Mouse (Mus musculus) midbrain, embryonic 11.5 days (tissue): ENCODE measurements around the gene Hspb7. TPM values are rescaled to one million over a fixed set of nuclear protein-coding genes. Genes with fewer than 3 reads are reported as not detected.

ENCODE experiments used
- ATAC-seq: fragments of 200-750 bp; cut with Nextera tagmentation; 2 replicates; pipeline ENCODE4 v1.8.0; 2017; ENCODE audit warnings: moderate TSS enrichment, moderate library complexity; ENCODE audit not compliant: low FRiP score
- DNase-seq: peaks from one replicate; pipeline ENCODE4 v3.0.0; 2015; ENCODE audit warnings: low spot score; ENCODE audit errors: missing footprints
- H3K27ac ChIP-seq: fragments of 300-500 bp; sonication (generic); 2 replicates; pipeline ENCODE4 v1.5.1; 2014; ENCODE audit warnings: low read depth, low read length
- H3K27me3 ChIP-seq: fragments of 300-500 bp; sonication (generic); 2 replicates; pipeline ENCODE4 v1.6.1; 2014; ENCODE audit warnings: mild to moderate bottlenecking, low read length, moderate library complexity, mixed read lengths; ENCODE audit not compliant: control insufficient read depth, insufficient read depth
- H3K36me3 ChIP-seq: fragments of 300-500 bp; sonication (generic); 2 replicates; pipeline ENCODE4 v1.6.1; 2014; ENCODE audit warnings: mild to moderate bottlenecking, low read length, moderate library complexity, mixed read lengths; ENCODE audit not compliant: control insufficient read depth, insufficient read depth
- H3K4me1 ChIP-seq: fragments of 300-500 bp; sonication (generic); 2 replicates; pipeline ENCODE4 v1.6.1; 2014; ENCODE audit warnings: low read length; ENCODE audit not compliant: control insufficient read depth, insufficient read depth
- H3K4me2 ChIP-seq: fragments of 300-500 bp; sonication (generic); 2 replicates; pipeline ENCODE4 v1.6.1; 2014; ENCODE audit warnings: mild to moderate bottlenecking, moderate library complexity
- H3K4me3 ChIP-seq: fragments of 300-500 bp; sonication (generic); 2 replicates; pipeline ENCODE4 v1.5.1; 2014; ENCODE audit warnings: low read depth, low read length
- H3K9ac ChIP-seq: fragments of 300-500 bp; sonication (generic); 2 replicates; pipeline ENCODE4 v1.6.1; 2014; ENCODE audit warnings: low read length
- H3K9me3 ChIP-seq: fragments of 300-500 bp; sonication (generic); 2 replicates; pipeline ENCODE4 v1.6.1; 2016; ENCODE audit warnings: low read length; ENCODE audit not compliant: control insufficient read depth
- WGBS: fragments of 180-500 bp; shearing (Covaris S2); extraction: QIAGEN DNeasy Blood & Tissue Kit; methylation state at CpG from one replicate; pipeline ENCODE4 v1.1.7; 2014; 5-methylcytosine and 5-hydroxymethylcytosine counted together
- polyA plus RNA-seq: library from polyadenylated mRNA; unstranded; fragments of >200 nt; fragmentation: Nextera tagmentation; extraction: Ambion mirVana; gene quantifications from 2 replicates; pipeline ENCODE4 v1.2.1, GENCODE M21; 2014

The Hspb7 gene
- polyA plus RNA-seq, result not detected in 2 replicates

DNA sequence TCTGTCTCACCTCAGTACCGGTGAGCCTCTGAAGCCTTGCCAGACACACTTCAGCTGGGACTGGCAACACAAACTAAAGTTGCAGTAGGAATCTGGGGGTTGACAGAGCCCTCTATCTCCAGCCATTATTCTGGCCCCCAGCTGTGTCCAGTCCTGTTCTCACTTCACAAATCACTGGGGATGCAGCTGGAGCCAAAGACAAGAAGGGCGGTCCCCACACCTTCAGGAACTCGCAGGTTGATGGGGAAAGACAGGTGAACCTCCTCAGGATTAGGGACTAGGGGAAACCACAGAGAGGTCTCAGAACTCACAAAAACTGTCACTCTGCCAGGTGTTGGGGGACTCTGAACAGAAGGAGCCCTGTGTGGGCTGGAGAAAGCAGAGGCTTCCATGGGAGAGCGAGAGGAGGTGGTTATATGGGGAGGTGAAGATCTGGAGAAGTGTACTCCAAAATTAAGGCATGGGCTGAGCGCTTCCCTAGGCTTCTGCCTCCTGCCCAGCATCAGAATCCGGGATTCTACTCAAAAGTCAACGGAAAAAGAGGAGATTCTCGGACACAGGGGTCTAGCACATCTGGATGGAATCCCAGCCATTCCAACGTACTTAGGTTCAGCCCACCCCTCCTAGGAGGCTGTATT lies at the start of gene Hspb7:
TSS of gene Hspb7 (plus strand) at position 588 of the 638 bp plus-strand sequence.
- no peak for DNase-seq
- H3K9me3 ChIP-seq, result no peaks in the 10 kb centered on the region
- 69% methylated on average over 9 of the region's 9 CpGs for WGBS
- no peak within 1 kb of the TSS for H3K27ac ChIP-seq
- H3K4me2 ChIP-seq, result no peak within 1 kb of the TSS
- no peak for ATAC-seq
- H3K27me3 ChIP-seq, result peaks cover 3% of the 10 kb centered on the region
- no peaks in the 10 kb centered on the region for H3K36me3 ChIP-seq
- no peaks in the 10 kb centered on the region for H3K4me1 ChIP-seq
- H3K9ac ChIP-seq, result no peak within 1 kb of the TSS
- no peak within 1 kb of the TSS for H3K4me3 ChIP-seq

DNA sequence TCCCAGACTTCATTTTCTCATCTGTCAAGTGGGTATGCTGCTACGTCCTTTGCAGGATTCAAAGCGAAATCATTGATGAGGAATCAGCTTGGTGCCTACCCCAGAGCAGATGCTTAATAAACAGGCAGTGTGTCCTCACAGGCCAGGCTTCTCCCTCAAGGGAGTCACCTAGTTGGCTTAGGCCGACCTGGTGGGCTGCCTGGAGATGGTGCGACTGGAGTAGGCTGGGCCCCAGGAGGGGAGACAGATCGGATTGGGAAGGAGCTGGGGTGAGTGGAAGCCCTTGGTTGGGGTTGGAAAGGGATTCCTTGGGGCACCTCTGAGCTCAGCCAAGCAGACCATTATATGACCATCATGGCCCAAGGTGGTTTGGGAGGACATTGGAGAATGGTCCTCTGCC lies 48.2 kb upstream of the Hspb7 start:
- H3K4me2 ChIP-seq, result no peak overlapping the region
- ATAC-seq (no peak), DNase-seq (no peak)
- 0 out of 2 replicates have a peak, but pooled peaks cover 6% of the 10 kb centered on the region for H3K4me1 ChIP-seq
- peaks cover 12% of the 10 kb centered on the region; the same call in 1 of the 2 replicates for H3K27me3 ChIP-seq
- no peak overlapping the region for H3K27ac ChIP-seq
- H3K36me3 ChIP-seq, result no peaks in the 10 kb centered on the region
- no peaks in the 10 kb centered on the region for H3K9me3 ChIP-seq
- H3K9ac ChIP-seq, result no peak overlapping the region
- no peak overlapping the region for H3K4me3 ChIP-seq
- WGBS, result 88% methylated on average over 5 of the region's 5 CpGs

DNA sequence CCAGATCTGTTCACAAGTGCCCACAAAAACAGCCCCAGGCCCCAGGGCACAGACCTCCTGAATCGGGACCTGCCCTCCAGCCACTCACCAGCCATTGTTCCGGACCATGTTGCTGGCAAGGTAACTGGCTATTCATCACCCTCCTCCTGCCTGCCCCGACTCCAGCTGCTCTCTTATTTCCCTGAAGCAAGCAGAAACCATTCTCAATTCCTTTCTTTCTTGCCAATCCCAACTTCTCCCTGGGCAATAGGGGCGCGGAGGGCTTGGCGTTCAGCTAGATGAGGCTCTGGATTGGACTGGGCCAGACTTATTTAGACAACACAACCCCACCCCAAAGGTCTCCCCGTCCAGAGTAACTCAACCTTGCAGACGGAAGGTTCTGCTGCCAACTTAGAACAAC lies 40.9 kb upstream of the Hspb7 start:
- H3K27me3 ChIP-seq, result peaks cover 29% of the 10 kb centered on the region
- H3K4me3 ChIP-seq, result no peak overlapping the region
- no peak overlapping the region for H3K27ac ChIP-seq
- 67% methylated on average over 8 of the region's 8 CpGs for WGBS
- DNase-seq (peak; percentile 66), ATAC-seq (no peak)
- no peaks in the 10 kb centered on the region for H3K36me3 ChIP-seq
- H3K9me3 ChIP-seq, result no peaks in the 10 kb centered on the region
- no peak overlapping the region for H3K9ac ChIP-seq
- peaks cover 4% of the 10 kb centered on the region for H3K4me1 ChIP-seq
- no peak overlapping the region for H3K4me2 ChIP-seq

GRCm38 (mm10) chr4:141382406-141382805 lies 38.2 kb upstream of the Hspb7 start:
- peak overlapping the region; percentile 24 for H3K4me3 ChIP-seq
- peak overlapping the region; percentile 58 for H3K4me2 ChIP-seq
- peaks cover 4% of the 10 kb centered on the region for H3K4me1 ChIP-seq
- peak overlapping the region; percentile 50 for H3K9ac ChIP-seq
- H3K9me3 ChIP-seq, result no peaks in the 10 kb centered on the region
- H3K27me3 ChIP-seq, result peaks cover 30% of the 10 kb centered on the region
- under 1% methylated on average over 25 of the region's 25 CpGs for WGBS
- DNase-seq (no peak), ATAC-seq (peak; percentile 35; the same call in 1 of the 2 replicates)
- H3K27ac ChIP-seq, result no peak overlapping the region
- H3K36me3 ChIP-seq, result no peaks in the 10 kb centered on the region

DNA sequence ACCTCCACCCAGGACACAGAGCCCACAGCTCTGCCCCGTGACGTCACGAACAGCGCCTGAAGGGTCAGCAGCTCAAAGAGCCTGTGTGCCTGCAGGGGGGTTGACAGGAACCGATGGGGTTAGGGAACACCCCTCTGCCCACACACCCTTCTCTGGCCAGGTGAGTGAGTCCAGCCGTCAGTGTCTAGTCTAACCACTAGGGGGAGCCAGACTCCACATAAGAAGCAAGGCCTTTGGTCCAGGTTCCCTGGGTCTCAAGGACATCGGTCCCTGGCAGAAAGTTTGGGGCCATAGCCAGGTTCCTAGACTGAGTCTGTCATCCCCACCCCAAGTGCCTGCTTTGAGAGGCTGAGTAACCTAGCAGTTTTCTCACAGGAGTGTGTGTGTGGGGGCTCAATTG lies 35.3 kb upstream of the Hspb7 start:
- Histone ChIP-seq H3K36me3 (no peaks in the 10 kb centered on the region), H3K4me1 (peaks cover 4% of the 10 kb centered on the region), H3K4me3 (no peak overlapping the region), H3K4me2 (no peak overlapping the region), H3K27ac (no peak overlapping the region), H3K9ac (no peak overlapping the region), H3K9me3 (no peaks in the 10 kb centered on the region), H3K27me3 (peaks cover 30% of the 10 kb centered on the region)
- peak; percentile 96 for DNase-seq
- 1% methylated on average over 7 of the region's 7 CpGs for WGBS
- ATAC-seq, result peak; percentile 45; the same call in 1 of the 2 replicates

DNA sequence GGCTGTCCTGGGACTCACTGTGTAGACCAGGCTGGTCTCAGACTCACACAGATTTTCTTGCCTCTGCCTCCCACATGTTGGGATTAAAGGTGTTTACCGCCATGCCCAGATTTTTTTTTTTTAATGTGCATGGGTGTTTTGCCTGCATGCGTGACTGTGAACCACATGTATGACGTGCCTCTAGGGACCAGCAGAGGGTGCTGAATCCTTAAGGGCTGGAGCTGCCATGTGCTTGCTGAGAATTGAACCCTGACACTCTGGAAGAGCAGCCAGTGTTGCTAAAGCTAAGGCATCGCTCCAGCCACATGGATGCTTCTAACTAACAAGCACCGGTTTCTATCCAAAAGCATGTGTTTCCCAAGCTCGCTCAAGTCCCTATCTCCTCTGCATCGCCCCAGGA lies 34.4 kb upstream of the Hspb7 start:
- Histone ChIP-seq H3K4me1 (peaks cover 4% of the 10 kb centered on the region), H3K27me3 (peaks cover 30% of the 10 kb centered on the region), H3K9me3 (no peaks in the 10 kb centered on the region), H3K9ac (no peak overlapping the region), H3K4me3 (no peak overlapping the region), H3K36me3 (no peaks in the 10 kb centered on the region), H3K4me2 (no peak overlapping the region), H3K27ac (no peak overlapping the region)
- WGBS, result 68% methylated on average over 7 of the region's 7 CpGs
- ATAC-seq (no peak), DNase-seq (peak; percentile 53)

- no peak overlapping the region for H3K27ac ChIP-seq
- H3K27me3 ChIP-seq, result peaks cover 24% of the 10 kb centered on the region
- 20% methylated on average over 5 of the region's 5 CpGs for WGBS
- H3K9ac ChIP-seq, result no peak overlapping the region
- no peak overlapping the region for H3K4me2 ChIP-seq
- DNase-seq (peak; percentile 98), ATAC-seq (peak; percentile 36; the same call in 1 of the 2 replicates)
- H3K4me1 ChIP-seq, result peaks cover 4% of the 10 kb centered on the region
- no peak overlapping the region for H3K4me3 ChIP-seq
- no peaks in the 10 kb centered on the region for H3K36me3 ChIP-seq
- no peaks in the 10 kb centered on the region for H3K9me3 ChIP-seq
Observed at GRCm38 (mm10) chr4:141387093-141387784, 33.3 kb upstream of the Hspb7 start.

DNA sequence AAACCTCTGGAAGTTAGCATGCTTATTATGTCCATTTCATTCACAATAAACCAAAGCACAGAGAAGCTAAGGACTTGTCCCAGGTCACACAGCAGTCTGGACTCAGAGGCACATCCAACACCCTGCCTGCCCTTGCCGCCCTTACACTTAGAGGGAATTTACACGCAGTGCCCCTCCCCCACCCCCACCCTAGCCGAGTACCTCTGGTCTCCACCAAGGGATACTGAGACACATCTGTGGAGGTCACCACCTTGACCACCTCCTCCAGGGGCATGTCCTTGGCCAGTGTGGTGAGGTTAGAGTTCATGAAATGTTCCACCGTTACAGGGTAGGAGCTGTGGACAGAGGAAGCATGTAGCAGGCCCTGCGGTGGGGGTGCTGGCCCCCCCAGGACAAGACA lies 32.6 kb upstream of the Hspb7 start:
- H3K4me2 ChIP-seq, result no peak overlapping the region
- no peaks in the 10 kb centered on the region for H3K9me3 ChIP-seq
- H3K9ac ChIP-seq, result no peak overlapping the region
- peaks cover 17% of the 10 kb centered on the region for H3K27me3 ChIP-seq
- DNase-seq, result peak; percentile 66
- no peak for ATAC-seq
- H3K4me1 ChIP-seq, result no peaks in the 10 kb centered on the region
- H3K36me3 ChIP-seq, result no peaks in the 10 kb centered on the region
- H3K4me3 ChIP-seq, result no peak overlapping the region
- no peak overlapping the region for H3K27ac ChIP-seq
- WGBS, result 67% methylated on average over 5 of the region's 5 CpGs

DNA sequence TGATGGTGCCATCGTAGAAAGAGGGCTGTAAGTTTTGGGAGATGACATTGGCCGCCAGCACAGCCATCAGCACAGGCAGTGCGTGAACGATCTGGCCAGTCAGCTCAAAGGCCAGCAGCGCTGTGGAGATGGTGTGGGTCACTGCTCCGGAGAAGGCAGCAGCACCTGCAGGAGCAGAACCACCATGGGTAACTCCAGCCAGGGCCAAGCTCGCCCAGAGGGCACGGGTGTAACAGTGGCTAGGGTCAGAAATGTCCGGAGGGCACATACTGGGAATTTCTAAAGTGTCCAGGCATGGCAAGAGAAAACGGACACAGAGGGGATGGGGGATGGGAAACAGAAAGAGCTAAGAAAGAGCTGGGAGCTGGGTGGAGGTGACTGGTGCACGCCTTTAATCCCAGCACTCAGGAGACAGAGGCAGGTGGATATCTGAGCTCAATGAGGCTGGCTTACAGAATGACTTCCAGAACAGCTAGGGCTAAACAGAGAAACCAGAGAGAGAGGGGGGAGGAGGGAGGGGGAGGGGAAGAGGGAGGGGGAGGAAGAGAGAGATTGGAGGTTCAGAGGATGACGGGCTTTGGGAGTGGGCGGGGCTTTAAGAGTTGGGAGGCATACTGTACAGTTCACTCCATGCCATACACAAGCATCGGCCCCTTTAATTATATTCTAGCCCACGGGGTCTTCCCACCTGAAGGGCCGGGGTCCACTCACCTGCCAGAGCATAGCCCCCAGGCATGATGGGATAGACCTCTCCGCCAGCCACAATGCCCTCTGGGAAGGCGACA lies 31.0 kb upstream of the Hspb7 start:
- no peak overlapping the region for H3K4me3 ChIP-seq
- H3K36me3 ChIP-seq, result no peaks in the 10 kb centered on the region
- DNase-seq (no peak), ATAC-seq (no peak)
- no peak overlapping the region for H3K9ac ChIP-seq
- no peaks in the 10 kb centered on the region for H3K4me1 ChIP-seq
- no peak overlapping the region for H3K27ac ChIP-seq
- H3K4me2 ChIP-seq, result no peak overlapping the region
- no peaks in the 10 kb centered on the region for H3K9me3 ChIP-seq
- peaks cover 2% of the 10 kb centered on the region; the same call in 1 of the 2 replicates for H3K27me3 ChIP-seq
- 74% methylated on average over 18 of the region's 18 CpGs for WGBS
